Mouse (Mus musculus): ENCODE data around the gene Gdap1l1.

GRCm38 (mm10) chr2:163459380-163459779 is 21.1 kb downstream of the Gdap1l1 start:
- TF ChIP-seq CTCF (conservative IDR thresholded peaks at IDR 0.05; ENCODE audit: insufficient read depth, insufficient read length, low read depth, low read length) (no peak), POLR2A (IDR thresholded peaks at IDR 0.05; ENCODE audit: low read depth, low read length) (no peak)
